Mouse (Mus musculus): Measurements from ENCODE around the gene Ckm.

The Ckm gene

GRCm38 (mm10) chr7:19429726-19430125, 25.1 kb downstream of the Ckm start:
- no peak for DNase-seq (ENCODE audit: low read depth in 2 of 2, low spot score in 2 of 2)

GRCm38 (mm10) chr7:19430402-19430801, 25.8 kb downstream of the Ckm start:
- DNase-seq (ENCODE audit: low read depth in 2 of 2, low spot score in 2 of 2): no peak

- no peak for DNase-seq (ENCODE audit: low read depth in 2 of 2, low spot score in 2 of 2)
Measured at GRCm38 (mm10) chr7:19432475-19432874, 27.9 kb downstream of the Ckm start.

- no peak for DNase-seq (ENCODE audit: low read depth in 2 of 2, low spot score in 2 of 2)
Measured at GRCm38 (mm10) chr7:19436276-19436675, 31.7 kb downstream of the Ckm start.

GRCm38 (mm10) chr7:19437048-19437447, 32.5 kb downstream of the Ckm start:
- DNase-seq (ENCODE audit: low read depth in 2 of 2, low spot score in 2 of 2): no peak

- DNase-seq (ENCODE audit: low read depth in 2 of 2, low spot score in 2 of 2): no peak
Measured at GRCm38 (mm10) chr7:19441448-19442091, 37.0 kb downstream of the Ckm start.

GRCm38 (mm10) chr7:19443344-19443743, 38.8 kb downstream of the Ckm start:
- peak; percentile 74 to 76 for DNase-seq (ENCODE audit: low read depth in 2 of 2, low spot score in 2 of 2)

GRCm38 (mm10) chr7:19444801-19445200, 40.2 kb downstream of the Ckm start:
- no peak for DNase-seq (ENCODE audit: low read depth in 2 of 2, low spot score in 2 of 2)

- no peak for DNase-seq (ENCODE audit: low read depth in 2 of 2, low spot score in 2 of 2)
Measured at GRCm38 (mm10) chr7:19447689-19448088, 43.1 kb downstream of the Ckm start.

- DNase-seq (ENCODE audit: low read depth in 2 of 2, low spot score in 2 of 2): no peak
Measured at GRCm38 (mm10) chr7:19449165-19449564, 44.6 kb downstream of the Ckm start.

- DNase-seq (ENCODE audit: low read depth in 2 of 2, low spot score in 2 of 2): no peak
Measured at GRCm38 (mm10) chr7:19455186-19455585, 50.6 kb downstream of the Ckm start.

- no peak for DNase-seq (ENCODE audit: low read depth in 2 of 2, low spot score in 2 of 2)
Measured at GRCm38 (mm10) chr7:19455819-19456495, 51.4 kb downstream of the Ckm start.

GRCm38 (mm10) chr7:19456628-19457027, 52.1 kb downstream of the Ckm start:
- no peak for DNase-seq (ENCODE audit: low read depth in 2 of 2, low spot score in 2 of 2)

GRCm38 (mm10) chr7:19457414-19458071, 53.0 kb downstream of the Ckm start:
- no peak for DNase-seq (ENCODE audit: low read depth in 2 of 2, low spot score in 2 of 2)

GRCm38 (mm10) chr7:19458072-19458486, 53.5 kb downstream of the Ckm start:
- DNase-seq (ENCODE audit: low read depth in 2 of 2, low spot score in 2 of 2): peak; percentile 26 to 53

- DNase-seq (ENCODE audit: low read depth in 2 of 2, low spot score in 2 of 2): peak; percentile 57 to 60
Measured at GRCm38 (mm10) chr7:19458591-19459111, 54.1 kb downstream of the Ckm start, which contains the start of gene Mark4. TSS of gene Mark4 (minus strand) at chr7:19458821.

- no peak for DNase-seq (ENCODE audit: low read depth in 2 of 2, low spot score in 2 of 2)
Measured at GRCm38 (mm10) chr7:19459144-19459870, 54.7 kb downstream of the Ckm start.

- DNase-seq (ENCODE audit: low read depth in 2 of 2, low spot score in 2 of 2): no peak
Measured at GRCm38 (mm10) chr7:19460500-19460899, 55.9 kb downstream of the Ckm start.

- DNase-seq (ENCODE audit: low read depth in 2 of 2, low spot score in 2 of 2): peak; percentile 74 to 77
Measured at GRCm38 (mm10) chr7:19461488-19461887, 56.9 kb downstream of the Ckm start.

- no peak for DNase-seq (ENCODE audit: low read depth in 2 of 2, low spot score in 2 of 2)
Measured at GRCm38 (mm10) chr7:19462443-19462842, 57.9 kb downstream of the Ckm start.

GRCm38 (mm10) chr7:19462884-19463381, 58.4 kb downstream of the Ckm start, which contains the start of gene Exoc3l2:
TSS of gene Exoc3l2 (plus strand) at chr7:19463331.
- DNase-seq (ENCODE audit: low read depth in 2 of 2, low spot score in 2 of 2): no peak

All from CD8-positive naive resting alpha-beta T cell, adult 2 months (primary cell).